Mouse (Mus musculus) heart, postnatal 0 days (tissue): ENCODE data around the gene Mrps18b.

ENCODE experiments used
- CTCF ChIP-seq: IDR thresholded peaks from 2 replicates; pipeline ENCODE4 v1.5.1; 2016; ENCODE audit warnings: antibody characterized with exemption, control low read depth, low read depth
- EP300 ChIP-seq: IDR thresholded peaks from 2 replicates; pipeline ENCODE4 v1.6.1; 2016; ENCODE audit warnings: antibody characterized with exemption, low read depth

DNA sequence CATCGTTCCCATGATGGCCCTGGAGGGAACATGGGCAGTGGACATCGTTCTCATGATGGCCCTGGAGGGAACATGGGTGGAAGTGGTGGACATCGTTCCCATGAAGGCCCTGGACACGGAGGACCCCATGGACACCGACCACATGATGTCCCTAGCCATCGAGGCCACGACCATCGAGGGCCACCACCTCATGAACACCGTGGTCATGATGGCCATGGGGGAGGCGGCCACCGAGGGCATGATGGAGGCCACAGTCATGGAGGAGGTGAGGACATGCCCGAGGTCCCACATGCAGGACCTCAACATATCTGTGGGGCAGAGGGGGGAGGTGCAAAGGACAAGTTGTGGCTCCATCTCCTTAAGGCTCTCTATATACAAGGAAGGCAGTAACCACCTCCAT is 14.4 kb upstream of the Mrps18b start:
- TF ChIP-seq EP300 (no peak), CTCF (no peak)
